Mouse (Mus musculus): ENCODE results near the gene Kcnh4.
A peak's percentile ranks its signal among the peaks of the same experiment; 100 is the strongest.
"Not testable (repeated sequence)": the region's sequence is repeated elsewhere in the genome, so short reads cannot be mapped to it uniquely, and the experiment has no call there.

Kcnh4 gene

DNA sequence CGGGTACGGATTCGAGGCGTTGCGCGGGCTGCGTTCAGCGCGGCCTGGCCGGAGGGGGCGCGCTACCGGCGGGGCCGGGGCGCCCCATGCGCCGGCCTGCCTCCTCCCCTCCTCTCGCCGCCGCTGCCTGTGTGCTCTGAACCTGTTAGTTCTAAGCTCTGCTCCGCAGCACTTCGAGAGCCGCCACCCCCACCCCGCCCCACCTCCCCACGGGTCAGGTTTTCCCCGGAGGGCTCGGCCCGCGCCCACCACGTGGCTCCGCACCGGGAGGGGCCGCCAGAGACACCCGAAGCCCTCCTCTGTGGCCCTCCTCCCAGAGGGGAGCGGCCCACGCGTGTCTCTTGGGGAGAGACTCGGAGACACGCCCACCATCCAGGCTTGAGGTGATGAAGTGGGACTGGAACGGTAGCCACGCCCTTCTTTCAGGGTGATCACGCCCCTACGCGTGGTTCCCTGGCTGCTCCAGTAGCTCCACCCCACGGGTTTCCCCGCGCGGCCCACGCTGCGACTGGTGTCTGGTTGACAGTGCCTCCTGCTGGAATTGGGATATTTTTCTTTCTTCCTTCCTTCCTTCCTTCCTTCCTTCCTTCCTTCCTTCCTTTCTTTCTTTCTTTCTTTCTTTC, at the start of gene Kcnh4:
Gene Kcnh4, minus strand, starts transcription at position 332 of the 623 bp plus-strand sequence.
- peak; percentile 90 for DNase-seq (ENCODE audit: low read depth, low spot score)

DNA sequence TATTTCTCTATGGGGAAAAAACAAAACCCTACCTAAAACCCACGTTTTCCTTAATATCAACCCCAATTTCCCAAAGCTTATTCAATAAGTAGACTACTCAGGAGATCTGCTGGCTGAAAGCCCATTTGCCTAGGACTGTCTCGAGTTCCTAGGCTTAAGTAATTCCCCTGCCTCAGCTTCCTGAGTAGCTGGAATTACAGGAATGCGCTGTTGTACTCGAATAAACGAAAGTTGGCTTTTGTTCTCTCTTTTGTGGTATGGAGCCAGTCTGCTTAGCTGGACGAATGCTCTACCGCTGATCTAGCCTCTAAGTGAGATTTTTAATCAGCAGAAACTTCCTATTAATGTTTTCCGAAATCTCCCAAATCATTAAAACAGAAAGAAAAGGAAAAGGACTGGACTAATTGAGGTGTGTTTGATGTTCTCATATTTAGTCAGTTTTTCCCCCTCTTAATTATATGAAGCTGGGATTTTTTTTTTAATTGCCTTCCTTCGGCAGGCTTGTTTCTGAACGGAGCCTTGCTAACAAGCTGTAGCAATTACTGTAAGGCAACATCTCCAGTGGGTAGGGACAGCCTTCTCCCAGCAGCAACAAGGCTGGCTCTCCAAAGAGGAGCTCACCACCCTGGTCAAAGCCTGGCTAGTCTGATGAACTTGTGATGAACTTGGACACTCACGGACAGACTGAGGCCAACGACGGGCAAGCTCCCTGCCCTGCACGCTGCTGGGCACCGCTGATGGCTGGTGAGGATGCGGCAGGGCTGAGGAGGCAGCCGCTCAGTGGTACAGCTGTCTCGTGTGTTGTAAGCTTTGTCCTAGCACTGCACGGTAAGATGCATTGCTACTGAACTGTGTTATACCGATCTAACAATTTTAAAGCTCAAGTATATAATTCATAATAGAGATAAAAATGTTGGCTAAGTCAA, 46.9 kb upstream of the Kcnh4 start:
- DNase-seq (ENCODE audit: low read depth, low spot score): peak; percentile 21

DNA sequence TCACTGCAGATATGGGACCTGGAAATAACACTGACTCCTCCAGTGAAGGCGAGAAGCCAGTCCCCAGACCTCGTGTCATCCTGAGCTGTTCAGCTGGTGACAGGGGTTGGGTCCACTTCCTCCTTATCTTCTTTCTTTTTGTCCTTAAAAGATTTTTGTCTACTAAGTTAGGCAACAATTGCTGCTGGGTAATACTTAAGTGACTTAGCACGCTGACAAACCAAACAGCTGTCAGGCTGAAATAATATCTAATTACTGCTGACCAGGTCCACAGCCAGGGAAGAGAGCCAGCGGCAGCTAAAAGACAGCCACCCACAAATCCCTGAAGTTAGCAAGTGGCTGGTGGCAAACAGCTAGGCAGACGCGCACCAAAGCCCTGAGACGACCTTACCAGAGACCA, 45.8 kb upstream of the Kcnh4 start:
- DNase-seq (ENCODE audit: low read depth, low spot score): no peak

DNA sequence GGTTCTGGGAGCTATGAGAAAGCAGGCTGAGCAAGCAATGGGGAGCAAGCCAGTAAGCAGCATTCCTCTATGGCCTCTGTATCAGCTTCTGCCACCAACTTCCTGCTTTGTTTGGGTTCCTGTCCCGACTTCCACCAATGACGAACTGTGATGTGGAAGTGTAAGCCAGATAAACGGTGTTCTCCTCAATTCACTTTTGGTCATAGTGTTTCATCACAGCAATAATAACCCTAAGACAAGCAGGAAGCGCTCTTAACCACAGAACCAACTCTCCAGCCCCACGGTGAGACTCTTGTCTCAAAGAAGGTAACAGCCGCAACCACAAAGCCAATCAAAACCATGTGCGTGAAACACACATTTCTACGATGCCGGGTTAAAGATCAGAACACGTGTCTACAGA, 44.7 kb upstream of the Kcnh4 start:
- no peak for DNase-seq (ENCODE audit: low read depth, low spot score)

DNA sequence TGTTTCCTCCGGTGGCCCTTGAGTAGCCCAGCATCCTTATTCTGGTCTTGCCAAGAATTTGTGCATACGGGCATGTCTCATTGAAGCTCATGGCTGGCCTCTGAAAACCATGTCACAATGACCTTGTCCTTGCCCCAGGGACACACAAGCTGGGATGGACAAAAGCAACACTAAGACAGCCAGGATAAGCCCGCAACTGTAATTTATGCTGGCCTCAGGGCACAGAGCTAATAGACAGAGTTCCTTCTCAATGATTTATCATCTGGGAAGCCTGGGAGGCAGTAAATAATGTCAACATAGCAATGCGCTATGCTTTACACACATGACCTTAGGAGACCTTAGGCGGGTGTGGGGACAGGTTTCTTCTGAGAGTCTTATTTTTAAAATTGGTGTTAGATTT, 39.7 kb upstream of the Kcnh4 start:
- DNase-seq (ENCODE audit: low read depth, low spot score): no peak

DNA sequence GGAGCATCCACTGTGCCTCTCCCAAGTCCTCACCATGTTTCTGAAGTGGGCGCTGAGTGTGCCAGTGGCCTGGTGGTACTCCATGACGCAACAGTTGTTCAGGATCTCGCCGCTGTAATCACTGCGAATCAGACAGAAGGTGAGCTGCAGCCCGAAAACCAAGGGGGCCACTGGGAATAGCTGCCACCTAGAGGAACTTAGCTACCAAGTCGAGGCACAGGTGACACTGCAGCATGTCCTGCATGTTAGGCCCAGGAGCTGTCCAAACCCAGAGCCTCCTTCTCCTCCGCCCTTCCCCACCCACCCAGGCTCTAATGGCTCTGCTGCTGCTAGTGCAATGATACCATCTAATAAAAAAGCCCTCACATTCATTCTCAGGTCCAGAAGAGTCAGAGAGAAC, 36.8 kb upstream of the Kcnh4 start:
- peak; percentile 73 for DNase-seq (ENCODE audit: low read depth, low spot score)

DNA sequence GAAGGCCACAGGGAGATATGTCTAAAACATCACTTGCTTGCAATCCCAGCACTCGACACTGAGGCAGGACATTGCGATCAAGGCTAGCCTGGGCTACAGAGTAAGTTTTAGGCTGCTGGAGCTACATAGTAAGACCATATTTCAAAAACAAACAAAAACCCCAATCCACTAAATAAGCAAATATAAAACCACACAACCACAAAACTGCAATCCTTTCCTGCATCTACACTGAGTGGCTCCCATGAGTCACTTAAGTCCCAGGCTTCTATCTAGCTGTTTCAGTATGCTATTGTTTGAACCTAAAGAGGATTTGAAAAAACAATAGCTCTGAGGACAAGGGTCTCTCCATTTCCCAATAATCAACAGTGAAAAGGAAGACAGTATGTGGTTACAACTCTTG, 35.6 kb upstream of the Kcnh4 start:
- DNase-seq (ENCODE audit: low read depth, low spot score): no peak

DNA sequence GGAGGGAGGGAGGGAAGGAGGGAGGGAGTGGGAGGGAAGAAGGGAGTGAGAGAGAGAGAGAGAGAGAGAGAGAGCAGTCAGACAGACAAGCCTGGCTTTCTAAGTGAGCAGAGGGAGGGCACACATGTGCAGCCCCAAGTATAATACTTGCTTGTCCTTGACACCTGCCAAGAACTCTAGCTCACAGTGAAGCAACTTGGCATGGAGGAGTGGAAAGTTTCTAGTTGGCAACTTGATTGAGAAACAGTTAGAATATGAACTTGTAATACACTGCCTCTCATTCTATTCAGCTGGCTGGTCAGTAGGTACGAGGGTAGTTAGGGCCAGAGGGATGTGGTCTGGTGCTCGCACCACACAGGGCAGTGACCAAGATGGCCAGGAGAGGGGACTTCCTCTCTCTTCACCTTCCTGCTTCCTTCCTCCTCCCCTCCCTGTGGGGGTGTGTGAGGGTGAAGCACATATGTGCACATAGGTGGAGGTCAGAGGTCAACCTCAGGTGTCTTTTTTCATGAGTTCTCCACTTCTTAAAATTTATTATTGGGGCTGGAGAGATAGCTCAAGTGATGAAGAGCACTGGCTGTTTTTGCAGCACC, 31.8 kb upstream of the Kcnh4 start:
- DNase-seq (ENCODE audit: low read depth, low spot score): no peak

DNA sequence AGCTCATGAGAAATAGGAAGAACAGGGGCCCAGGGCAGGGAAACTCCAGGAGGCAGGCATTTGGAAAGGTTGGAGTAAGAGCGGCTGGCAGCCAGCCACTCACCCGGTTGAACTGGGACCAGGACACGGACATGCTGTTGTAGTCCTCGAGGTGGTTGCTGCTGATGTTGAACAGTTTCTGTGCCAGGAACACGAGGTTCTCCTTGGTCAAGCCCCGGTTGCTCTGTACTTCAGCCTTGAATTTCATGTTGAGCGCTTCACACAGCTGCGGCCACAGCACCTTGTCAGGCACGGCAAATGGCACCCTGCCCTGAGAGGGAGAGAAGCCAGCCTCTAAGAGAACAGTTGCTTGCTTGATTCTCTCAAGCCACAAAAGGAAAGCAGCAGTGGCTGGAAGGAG, 30.9 kb upstream of the Kcnh4 start:
- not testable (repeated sequence) for DNase-seq (ENCODE audit: low read depth, low spot score)

DNA sequence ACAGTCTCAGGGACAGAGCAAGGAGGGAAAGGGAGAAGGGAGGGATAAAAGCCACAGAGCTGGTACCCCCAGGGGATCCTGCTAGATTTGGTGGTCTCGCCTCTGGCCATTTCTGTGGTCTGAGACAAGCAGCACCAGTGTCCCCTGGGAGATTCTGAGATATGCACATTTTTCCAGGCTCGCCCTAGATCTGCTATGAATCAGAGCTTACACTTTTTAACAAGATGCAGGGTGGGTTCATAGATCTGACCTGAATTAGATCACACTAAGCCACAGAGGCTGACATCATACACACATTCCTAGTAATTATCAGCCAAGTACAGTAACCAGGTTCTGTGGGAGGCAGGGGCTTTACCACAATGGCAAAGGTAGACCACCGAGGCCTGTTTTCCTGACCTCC, 30.0 kb upstream of the Kcnh4 start:
- no peak for DNase-seq (ENCODE audit: low read depth, low spot score)

DNA sequence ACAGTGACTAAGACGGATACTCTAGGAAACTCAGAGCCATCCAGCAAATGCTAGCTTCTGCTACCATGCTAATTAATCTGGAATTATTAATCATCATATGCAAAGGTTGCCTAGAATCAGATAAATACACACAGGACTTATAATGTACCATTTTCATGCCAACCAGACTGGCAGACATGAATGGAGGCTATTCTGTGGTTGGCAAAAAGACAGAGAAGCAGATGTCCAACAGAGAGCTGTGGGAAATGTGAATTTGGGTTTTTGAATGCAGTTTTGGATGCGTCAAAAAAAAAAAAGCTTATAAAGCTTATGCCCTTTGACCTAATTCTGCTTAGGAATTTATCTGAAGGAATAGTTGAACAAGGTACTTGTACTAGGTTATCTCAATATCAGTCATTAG, 26.0 kb upstream of the Kcnh4 start:
- DNase-seq (ENCODE audit: low read depth, low spot score): no peak

DNA sequence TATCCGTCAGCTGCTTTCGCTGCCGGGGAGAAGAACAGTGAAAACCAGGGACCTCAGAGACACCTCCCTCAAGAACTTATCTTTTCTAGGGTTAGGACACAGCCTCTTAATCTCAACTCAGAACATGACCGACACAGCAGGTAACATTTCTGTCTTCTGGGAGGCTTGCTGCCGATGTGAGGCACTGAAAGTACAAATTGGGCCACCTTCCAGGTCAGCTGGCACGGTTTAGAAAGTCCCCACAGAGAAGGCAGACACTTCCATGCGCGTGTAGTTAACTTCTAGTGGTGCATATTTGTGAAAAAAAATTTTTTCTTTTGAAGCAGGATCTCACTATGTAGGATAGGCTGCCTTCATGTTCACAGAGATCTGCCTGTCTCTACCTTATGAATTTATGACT, 24.5 kb upstream of the Kcnh4 start:
- no peak for DNase-seq (ENCODE audit: low read depth, low spot score)

DNA sequence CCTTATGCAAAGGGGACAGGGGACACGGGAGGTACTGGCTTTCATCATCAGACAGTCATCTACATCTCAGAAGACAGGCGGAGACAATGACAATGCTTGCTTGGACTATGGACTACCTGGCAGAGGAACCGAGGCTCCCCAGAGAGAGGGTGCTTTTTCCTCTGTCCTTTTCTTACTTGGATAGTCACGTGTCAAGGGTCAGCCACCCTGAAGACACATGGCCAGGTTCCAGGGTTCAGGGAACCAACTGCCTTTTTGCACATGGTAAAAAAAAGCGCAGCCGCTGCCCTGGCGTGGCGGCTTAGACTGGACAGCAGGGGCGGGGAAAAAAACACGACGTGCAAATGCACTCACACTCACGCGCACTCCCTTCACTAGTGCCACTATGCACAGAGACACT, 22.8 kb upstream of the Kcnh4 start:
- no peak for DNase-seq (ENCODE audit: low read depth, low spot score)

DNA sequence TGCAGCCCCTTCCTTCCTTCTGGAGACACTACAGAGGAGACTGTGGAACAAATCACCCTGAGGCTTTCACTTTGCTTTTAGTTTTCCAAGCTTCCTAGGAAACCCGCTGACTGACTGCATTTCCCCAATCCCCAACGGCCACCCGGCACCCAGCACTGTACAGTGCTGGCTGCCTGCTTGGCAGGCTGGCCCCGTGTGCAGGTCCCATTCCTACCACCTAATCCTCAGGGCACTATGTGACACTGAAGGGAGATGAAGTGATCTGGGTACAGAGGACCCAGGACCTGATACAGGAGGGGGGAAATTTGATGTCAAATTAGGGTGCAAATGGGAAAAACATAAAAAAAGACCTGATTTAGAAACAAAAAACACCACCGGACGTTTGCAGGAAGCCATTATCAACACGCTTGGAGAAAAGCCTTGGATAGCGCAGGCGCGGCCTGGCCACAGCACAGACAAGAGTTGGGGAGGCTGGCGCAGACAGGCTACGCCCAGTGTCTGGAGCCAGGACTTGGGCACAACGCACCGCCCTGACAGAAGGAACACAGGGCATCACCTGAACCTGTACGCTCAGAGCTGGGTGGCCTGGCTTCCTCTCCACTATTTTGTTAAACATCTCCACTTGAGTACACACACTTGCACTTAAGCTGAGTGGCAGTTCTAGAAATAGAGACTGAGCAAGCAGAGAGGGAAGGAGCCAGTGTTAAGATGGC, 22.2 kb upstream of the Kcnh4 start:
- DNase-seq (ENCODE audit: low read depth, low spot score): peak; percentile 77

DNA sequence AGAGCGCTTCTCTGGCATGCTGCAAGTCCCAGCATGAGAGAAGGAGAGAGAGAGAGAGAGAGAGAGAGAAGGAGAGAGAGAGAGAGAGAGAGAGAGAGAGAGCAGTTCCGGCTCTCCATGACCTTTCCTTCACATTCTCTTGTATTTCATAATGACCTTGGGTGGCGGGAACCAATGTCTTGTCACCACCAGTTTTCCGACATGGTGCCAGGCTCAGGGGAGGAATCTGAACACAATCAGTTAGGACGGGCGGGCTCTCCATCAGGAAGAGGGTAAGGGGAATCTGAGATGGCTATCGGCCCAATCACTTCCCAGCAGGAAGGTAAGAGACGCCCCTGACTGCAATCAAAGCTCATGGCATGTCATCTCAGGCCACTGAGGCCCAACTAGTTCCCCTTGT, 20.5 kb upstream of the Kcnh4 start:
- no peak for DNase-seq (ENCODE audit: low read depth, low spot score)

DNA sequence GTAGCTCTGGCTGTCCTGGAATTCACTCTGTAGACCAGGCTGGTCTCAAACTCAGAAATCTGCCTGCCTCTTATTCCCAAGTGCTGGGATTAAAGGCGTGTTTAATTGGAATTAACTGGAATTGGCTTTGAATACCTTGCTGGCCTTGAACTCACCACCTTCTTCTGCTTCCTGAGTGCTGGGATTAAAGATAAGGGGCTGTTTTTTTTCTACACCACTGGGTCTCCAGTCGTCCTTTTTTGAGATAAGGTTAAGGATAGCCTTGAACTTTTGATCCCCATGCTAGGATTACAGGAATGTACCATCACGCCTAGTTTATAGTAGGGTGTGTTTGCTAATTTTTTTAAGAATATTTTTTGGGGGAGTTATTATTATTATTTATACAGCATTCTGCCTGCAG, 18.3 kb upstream of the Kcnh4 start:
- no peak for DNase-seq (ENCODE audit: low read depth, low spot score)

DNA sequence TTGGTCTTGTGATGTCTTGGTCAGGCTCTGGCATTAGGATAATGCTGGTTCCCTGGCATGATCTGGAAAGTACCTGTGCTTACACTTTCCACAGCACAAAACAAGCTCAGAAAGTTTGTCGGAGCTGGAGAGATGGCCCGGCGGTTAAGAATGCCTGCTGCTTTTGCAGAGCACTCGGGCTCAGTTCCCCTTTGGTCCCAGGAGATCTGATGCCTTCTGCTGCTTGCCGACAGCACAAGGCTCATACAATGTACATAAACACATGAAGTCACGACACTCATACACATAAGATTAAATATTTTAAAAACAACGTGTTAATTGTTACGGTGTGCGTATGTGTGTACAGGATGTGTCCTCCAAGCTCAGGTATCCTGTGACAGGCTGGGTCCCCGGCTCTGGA, 16.2 kb upstream of the Kcnh4 start:
- no peak for DNase-seq (ENCODE audit: low read depth, low spot score)

DNA sequence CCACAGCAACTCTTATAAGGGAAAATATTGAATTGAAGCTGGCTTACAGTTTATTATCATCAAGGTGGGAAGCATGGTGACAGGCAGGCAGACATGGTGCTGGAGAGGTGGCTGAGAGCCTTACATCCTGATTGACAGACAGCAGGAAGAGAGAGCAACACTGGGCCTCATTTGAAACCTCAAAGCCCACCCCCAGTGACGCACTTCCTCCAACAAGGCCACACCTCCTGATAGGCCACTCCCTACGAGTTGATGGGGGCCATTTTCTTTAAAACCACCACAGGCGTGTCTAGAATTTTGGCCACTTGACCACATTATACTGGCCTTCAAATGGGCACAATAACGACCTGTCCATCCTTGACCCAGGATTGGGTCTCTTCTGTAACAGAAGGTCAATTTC, 14.5 kb upstream of the Kcnh4 start:
- DNase-seq (ENCODE audit: low read depth, low spot score): peak; percentile 71

DNA sequence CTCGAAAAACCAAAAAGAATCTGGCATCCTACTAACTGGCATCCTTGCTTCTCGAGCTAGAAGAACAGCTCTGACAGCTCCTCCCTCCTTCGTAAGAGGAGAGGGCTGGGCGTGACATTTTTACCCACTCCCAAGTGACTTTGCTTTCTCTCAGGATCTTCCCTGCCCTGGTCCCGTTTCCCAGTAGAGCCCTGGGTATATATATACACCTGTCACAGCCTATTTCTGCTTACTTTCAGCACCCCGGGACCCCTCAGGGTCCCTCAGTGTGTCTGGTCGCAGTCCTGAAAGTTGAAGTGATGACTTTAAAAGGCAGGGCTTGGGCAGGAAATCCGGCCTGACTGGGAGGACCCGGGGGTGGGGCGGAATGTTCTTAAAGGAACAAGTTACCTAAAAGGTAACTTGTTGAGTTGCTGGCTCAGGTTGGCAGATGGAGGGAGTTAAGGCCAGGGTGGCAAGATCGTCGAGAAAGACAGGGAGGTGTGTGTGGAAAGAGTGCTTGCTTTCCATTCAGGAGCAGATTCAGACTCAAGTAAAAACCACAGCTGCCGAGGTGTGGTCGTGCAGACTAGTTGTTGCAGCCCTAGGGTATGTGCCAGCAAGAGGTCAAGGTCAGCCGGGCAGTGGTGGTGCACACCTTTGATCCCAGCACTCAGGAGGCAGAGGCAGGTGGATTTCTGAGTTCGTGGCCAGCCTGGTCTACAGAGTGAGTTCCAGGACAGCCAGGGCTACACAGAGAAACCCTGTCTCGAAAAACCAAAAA, 11.1 kb upstream of the Kcnh4 start, which contains the start of gene Ghdc:
Gene Ghdc, minus strand, starts transcription at position 312 of the 763 bp plus-strand sequence.
- peak; percentile 74 for DNase-seq (ENCODE audit: low read depth, low spot score)

DNA sequence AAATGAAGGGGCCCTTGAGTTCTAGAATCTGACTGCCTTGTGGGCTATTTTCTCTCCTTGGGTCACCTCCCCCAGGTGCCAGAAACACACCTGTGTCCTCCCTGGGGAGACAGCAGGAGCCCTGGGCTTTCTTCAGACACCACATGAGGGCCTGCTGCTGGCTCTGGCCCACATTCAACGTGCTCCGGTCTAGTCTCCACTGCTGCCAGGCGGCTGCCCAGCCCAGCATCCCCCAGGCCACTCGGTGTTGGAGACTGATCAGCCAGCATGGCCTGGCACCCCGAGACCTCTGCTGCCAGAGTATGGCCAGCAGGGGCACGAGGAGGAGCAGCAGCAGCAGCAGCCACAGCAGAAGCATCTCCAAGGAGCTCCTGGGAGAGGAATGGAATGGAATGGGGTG, 10.2 kb upstream of the Kcnh4 start:
- DNase-seq (ENCODE audit: low read depth, low spot score): no peak

DNA sequence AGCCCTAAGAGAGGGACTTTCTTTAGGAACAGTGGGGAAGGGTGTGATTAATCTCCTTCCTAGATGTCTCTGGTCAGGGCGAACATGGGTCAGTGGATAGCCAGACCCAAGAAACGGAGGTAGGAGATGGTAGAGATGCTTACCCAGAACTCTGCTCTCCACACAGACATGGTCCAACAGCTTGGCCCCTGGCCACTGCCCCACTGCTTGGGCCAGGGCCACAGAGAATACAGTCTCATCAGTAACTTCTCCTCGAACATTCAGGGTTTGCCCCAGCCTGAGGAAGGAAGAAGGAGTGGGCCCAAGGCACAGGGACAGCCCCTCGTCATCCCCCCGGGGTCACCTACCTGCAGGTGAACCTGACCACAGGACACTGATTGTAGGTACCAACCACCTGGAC, 8.1 kb upstream of the Kcnh4 start:
- no peak for DNase-seq (ENCODE audit: low read depth, low spot score)
